Mouse (Mus musculus): ENCODE results near the gene Zfp423. TPM values are rescaled to one million over a fixed set of nuclear protein-coding genes. Genes with fewer than 3 reads are reported as not detected.

Gene Zfp423
- total and polyA plus RNA-seq, 3 experiments, result not detected

GRCm38 (mm10) chr8:87679431-87680003 lies 279.9 kb downstream of the Zfp423 start:
- no peak for DNase-seq (ENCODE audit: low read depth, low spot score)
- Histone ChIP-seq H3K4me1 (ENCODE audit: control insufficient read depth in 1 of 2, insufficient read depth in 2 of 2, low read length in 2 of 2) (no peaks in the 10 kb centered on the region), H3K9me3 (replicated peaks; ENCODE audit: insufficient read depth, low read length) (no peaks in the 10 kb centered on the region), H3K27me3 (ENCODE audit: control insufficient read depth in 1 of 2, insufficient read depth in 2 of 2, low read length in 2 of 2) (no peaks in the 10 kb centered on the region), H3K27ac (ENCODE audit: control insufficient read depth, low read depth, low read length) (no peak overlapping the region), H3K9ac (ENCODE audit: control insufficient read depth, low read depth, low read length, poor library complexity, severe bottlenecking) (no peak overlapping the region), H3K4me3 (ENCODE audit: control insufficient read depth in 1 of 2, insufficient read depth in 1 of 2, low read depth in 2 of 2, low read length in 2 of 2) (no peak overlapping the region), H3K36me3 (ENCODE audit: control insufficient read depth in 1 of 2, insufficient read depth in 2 of 2, low read length in 2 of 2) (no peaks in the 10 kb centered on the region), H3K79me2 (ENCODE audit: control insufficient read depth, insufficient read depth, low read length, poor library complexity) (no peaks in the 10 kb centered on the region)
- TF ChIP-seq NRF1 (IDR thresholded peaks at IDR 0.05; ENCODE audit: insufficient read depth, low read depth, low read length, poor library complexity, severe bottlenecking) (no peak), GABPA (IDR thresholded peaks at IDR 0.05; ENCODE audit: low read depth, low read length) (no peak), TAL1 (IDR thresholded peaks at IDR 0.05; ENCODE audit: low read length) (no peak), RAD21 (IDR thresholded peaks at IDR 0.05; ENCODE audit: low read depth, low read length) (no peak), ETS1 (IDR thresholded peaks at IDR 0.05; ENCODE audit: low read depth, low read length) (no peak), MAZ (IDR thresholded peaks at IDR 0.05; ENCODE audit: low read depth, low read length) (no peak), EP300 (IDR thresholded peaks at IDR 0.05; ENCODE audit: low read depth in 1 of 2, low read length in 2 of 2) (no peak), E2F4 (IDR thresholded peaks at IDR 0.05; ENCODE audit: borderline replicate concordance, low read depth, low read length) (no peak), MAX (IDR thresholded peaks at IDR 0.05; ENCODE audit: low read length) (no peak), MYC (IDR thresholded peaks at IDR 0.05; ENCODE audit: low read depth, low read length) (no peak), MXI1 (IDR thresholded peaks at IDR 0.05; ENCODE audit: low read depth, low read length) (no peak), ELF1 (IDR thresholded peaks at IDR 0.05; ENCODE audit: low read depth, low read length) (no peak), RCOR1 (IDR thresholded peaks at IDR 0.05; ENCODE audit: low read depth, low read length) (no peak), KAT2A (conservative IDR thresholded peaks at IDR 0.05; ENCODE audit: low read depth, low read length) (no peak), BHLHE40 (IDR thresholded peaks at IDR 0.05; ENCODE audit: borderline replicate concordance, low read depth, low read length) (no peak), USF2 (IDR thresholded peaks at IDR 0.05; ENCODE audit: borderline replicate concordance in 1 of 2, insufficient read depth in 1 of 2, low read depth in 1 of 2, low read length in 2 of 2) (no peak)

GRCm38 (mm10) chr8:87675411-87675810 lies 284.0 kb downstream of the Zfp423 start:
- H3K4me3 ChIP-seq (ENCODE audit: control insufficient read depth in 1 of 2, insufficient read depth in 1 of 2, low read depth in 2 of 2, low read length in 2 of 2), result no peak overlapping the region
- no peak overlapping the region for H3K27ac ChIP-seq (ENCODE audit: control insufficient read depth, low read depth, low read length)
- no peaks in the 10 kb centered on the region for H3K9me3 ChIP-seq (replicated peaks; ENCODE audit: insufficient read depth, low read length)
- DNase-seq (ENCODE audit: low read depth, low spot score), result no peak
- no peak overlapping the region for H3K9ac ChIP-seq (ENCODE audit: control insufficient read depth, low read depth, low read length, poor library complexity, severe bottlenecking)
- no peaks in the 10 kb centered on the region for H3K36me3 ChIP-seq (ENCODE audit: control insufficient read depth in 1 of 2, insufficient read depth in 2 of 2, low read length in 2 of 2)
- H3K79me2 ChIP-seq (ENCODE audit: control insufficient read depth, insufficient read depth, low read length, poor library complexity), result no peaks in the 10 kb centered on the region
- H3K4me1 ChIP-seq (ENCODE audit: control insufficient read depth in 1 of 2, insufficient read depth in 2 of 2, low read length in 2 of 2), result no peaks in the 10 kb centered on the region
- no peaks in the 10 kb centered on the region for H3K27me3 ChIP-seq (ENCODE audit: control insufficient read depth in 1 of 2, insufficient read depth in 2 of 2, low read length in 2 of 2)
- TF ChIP-seq E2F4 (IDR thresholded peaks at IDR 0.05; ENCODE audit: borderline replicate concordance, low read depth, low read length) (no peak), BHLHE40 (IDR thresholded peaks at IDR 0.05; ENCODE audit: borderline replicate concordance, low read depth, low read length) (no peak), RAD21 (IDR thresholded peaks at IDR 0.05; ENCODE audit: low read depth, low read length) (no peak), POLR2A (IDR thresholded peaks at IDR 0.05; ENCODE audit: control insufficient read depth in 1 of 2, insufficient read depth in 1 of 2, low read depth in 1 of 2, low read length in 2 of 2, poor library complexity in 1 of 2) (no peak), TAL1 (IDR thresholded peaks at IDR 0.05; ENCODE audit: low read length) (no peak), EP300 (IDR thresholded peaks at IDR 0.05; ENCODE audit: low read depth in 1 of 2, low read length in 2 of 2) (no peak), MAFK (IDR thresholded peaks at IDR 0.05; ENCODE audit: borderline replicate concordance, low read depth, low read length) (no peak), UBTF (IDR thresholded peaks at IDR 0.05; ENCODE audit: borderline replicate concordance, insufficient read depth, low read depth, low read length) (no peak), USF2 (IDR thresholded peaks at IDR 0.05; ENCODE audit: borderline replicate concordance in 1 of 2, insufficient read depth in 1 of 2, low read depth in 1 of 2, low read length in 2 of 2) (no peak), HCFC1 (IDR thresholded peaks at IDR 0.05; ENCODE audit: low read depth, low read length) (no peak)
